Mouse (Mus musculus) heart, postnatal 36 days (tissue): ENCODE results near the gene Elmod3. TPM values are rescaled to one million over a fixed set of nuclear protein-coding genes. Genes with fewer than 3 reads are reported as not detected.
"Not testable (repeated sequence)": the region's sequence is repeated elsewhere in the genome, so short reads cannot be mapped to it uniquely, and the experiment has no call there.

Experiments
- DNase-seq, 2 experiments: peaks; one replicate each; pipeline ENCODE4 v3.0.0; 2021 to 2022
- intact Hi-C: fragments of 180-260 bp; cut with DNase I; formaldehyde crosslinking; loops from one replicate; pipeline ENCODE4 v1.15.1; 2025
- total RNA-seq, 2 experiments: library from RNA; stranded (reverse); gene quantifications; 2 replicates each; pipeline ENCODE4 v1.2.3; 2021

The Elmod3 gene
- total RNA-seq, 2 experiments from 2014 or later = 13.8 to 20.0 TPM

DNA sequence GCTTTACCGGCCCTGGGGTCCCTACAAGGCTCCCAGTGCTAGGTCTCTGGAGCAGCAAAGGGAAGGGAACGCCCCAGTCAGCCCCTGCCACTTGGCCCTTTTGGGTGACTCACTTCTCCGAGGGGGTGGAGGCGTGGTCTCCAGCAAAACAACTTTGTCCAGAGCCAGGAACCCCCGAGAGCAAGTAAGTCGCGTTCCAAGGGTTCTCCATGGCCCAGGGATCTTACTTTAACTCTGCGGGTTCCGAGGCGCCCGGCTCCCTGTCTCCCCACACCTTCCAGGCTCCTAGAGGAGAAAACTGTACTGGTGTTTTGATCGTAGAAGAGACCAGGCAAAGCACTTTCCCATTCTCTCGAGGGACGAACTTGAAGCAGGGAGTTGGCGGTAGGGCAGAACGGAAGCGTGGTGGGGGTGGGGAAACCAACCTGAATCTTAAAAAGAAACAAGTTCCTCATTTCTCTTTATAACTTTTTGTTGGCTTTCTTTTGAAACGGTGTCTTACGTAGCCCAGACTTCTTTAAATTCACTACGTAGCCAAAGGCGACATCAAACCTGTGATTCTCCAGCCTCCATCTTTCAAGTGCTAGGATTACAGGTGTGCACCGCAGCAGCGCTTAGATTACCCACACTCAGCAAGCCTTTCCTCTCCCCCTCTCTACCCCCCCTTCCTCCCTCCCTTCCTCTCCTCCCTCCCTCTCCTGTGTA lies 53.8 kb downstream of the Elmod3 start, which contains the start of gene Capg:
TSS of gene Capg (plus strand) at position 109 of the 705 bp plus-strand sequence.
- DNase-seq = peak; percentile 61 to 70
- intact Hi-C loops = no loop called here

DNA sequence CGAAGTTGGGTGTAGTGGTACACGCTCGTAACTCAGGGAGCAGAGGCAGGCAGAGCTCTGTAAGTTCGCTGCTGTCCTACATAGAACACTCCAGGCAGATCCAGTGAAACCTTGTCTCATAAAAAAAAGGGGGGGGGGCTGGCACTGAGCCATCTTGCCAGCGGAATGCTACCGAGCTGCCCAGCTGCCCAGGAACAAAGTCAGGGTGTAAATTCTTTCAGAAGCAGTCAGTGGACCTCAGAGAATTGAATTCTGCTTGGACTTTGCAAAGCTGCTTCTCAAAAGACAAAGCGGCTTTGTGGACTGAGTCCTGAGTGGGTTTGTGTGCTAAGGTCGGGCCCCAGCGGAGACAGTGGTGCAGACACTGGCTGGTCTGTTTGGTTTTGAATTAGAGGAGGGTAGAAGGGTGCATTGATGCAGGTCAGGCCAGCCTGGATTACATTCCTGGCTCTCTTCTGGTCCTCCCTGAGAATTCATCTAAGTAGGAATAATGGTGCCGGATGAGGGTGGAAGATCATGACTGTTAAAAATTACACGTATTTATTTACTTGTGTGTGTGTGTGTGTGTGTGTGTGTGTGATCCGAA lies 54.9 kb downstream of the Elmod3 start:
- DNase-seq = no peak
- intact Hi-C loops = no loop called here

DNA sequence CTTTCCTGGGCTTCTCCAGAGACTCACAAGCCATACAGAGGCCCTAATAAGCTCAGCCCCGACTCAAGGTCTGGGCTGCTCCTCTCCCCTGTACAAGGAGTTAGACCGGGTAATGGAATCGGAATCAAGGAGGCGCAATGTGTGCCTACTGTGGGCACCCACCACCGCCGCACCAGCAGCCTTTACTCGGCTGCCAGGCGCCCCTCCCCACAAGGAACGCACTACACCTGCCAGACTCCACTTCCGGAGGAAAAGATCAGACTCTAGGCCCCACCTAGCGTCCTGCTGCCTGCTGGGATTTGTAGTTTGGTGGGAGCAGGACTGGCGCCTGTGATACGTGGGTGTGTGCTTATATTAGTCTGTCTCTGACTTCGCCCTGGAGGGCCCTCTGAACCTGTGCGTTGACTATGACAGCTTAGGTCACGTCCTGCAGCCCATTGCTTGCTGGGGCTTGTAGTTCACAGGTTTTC lies 59.6 kb downstream of the Elmod3 start:
- peak; percentile 74 to 79 for DNase-seq
- intact Hi-C loops = loop anchor here (5.0 kb wide), 1 partner anchor 294 kb away; no protein-coding TSS in a partner anchor

DNA sequence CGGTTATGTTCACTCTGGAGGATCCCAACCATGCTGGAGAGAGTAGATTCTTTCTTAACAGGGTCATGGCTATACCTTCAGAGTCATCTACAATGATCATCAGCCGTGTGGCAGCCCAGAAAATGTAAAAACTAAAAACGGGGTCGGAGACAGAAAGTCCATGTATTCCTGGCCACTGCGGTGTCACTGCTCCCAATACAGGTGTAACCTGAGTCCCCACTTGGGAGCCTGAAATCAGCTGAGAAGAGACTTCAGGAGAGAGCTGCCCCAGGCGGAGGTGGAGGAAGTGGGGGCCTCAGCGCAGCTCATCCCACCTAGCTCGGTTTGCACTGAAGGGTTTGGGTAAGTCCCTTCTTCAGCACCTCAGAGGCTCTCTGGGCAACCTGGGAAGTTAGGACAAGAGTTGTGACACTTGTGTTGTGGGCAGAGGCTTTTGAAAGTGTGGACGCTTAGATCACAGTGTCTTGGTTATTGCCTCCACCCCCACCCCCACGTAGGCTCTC lies 60.2 kb downstream of the Elmod3 start:
- no peak for DNase-seq
- intact Hi-C loops = loop anchor here (5.0 kb wide), 1 partner anchor 294 kb away; no protein-coding TSS in a partner anchor

DNA sequence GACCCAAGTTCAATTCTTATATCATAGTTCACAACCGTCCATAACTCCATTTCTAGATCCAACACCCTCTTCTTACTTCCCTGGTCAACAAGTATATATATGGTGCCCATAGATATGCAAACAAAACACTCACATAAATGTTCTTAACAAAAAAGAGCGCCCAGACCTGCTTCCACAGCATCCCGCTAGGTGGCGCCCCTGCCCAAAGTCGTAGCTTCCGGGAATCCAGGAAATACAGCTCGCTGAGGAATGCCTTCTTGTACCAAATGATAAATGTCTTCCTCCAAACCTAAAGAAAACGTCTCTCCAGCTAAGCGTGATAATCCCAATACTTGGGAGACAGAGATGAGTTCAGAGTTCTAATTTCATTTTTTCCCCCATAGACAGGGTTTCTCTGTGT lies 63.0 kb downstream of the Elmod3 start:
- intact Hi-C loops = loop anchor here (1.0 to 5.0 kb wide), 3 partner anchors 31 to 297 kb away; partner anchors contain the start of gene Mat2a
- peak; percentile 83 to 88 for DNase-seq

DNA sequence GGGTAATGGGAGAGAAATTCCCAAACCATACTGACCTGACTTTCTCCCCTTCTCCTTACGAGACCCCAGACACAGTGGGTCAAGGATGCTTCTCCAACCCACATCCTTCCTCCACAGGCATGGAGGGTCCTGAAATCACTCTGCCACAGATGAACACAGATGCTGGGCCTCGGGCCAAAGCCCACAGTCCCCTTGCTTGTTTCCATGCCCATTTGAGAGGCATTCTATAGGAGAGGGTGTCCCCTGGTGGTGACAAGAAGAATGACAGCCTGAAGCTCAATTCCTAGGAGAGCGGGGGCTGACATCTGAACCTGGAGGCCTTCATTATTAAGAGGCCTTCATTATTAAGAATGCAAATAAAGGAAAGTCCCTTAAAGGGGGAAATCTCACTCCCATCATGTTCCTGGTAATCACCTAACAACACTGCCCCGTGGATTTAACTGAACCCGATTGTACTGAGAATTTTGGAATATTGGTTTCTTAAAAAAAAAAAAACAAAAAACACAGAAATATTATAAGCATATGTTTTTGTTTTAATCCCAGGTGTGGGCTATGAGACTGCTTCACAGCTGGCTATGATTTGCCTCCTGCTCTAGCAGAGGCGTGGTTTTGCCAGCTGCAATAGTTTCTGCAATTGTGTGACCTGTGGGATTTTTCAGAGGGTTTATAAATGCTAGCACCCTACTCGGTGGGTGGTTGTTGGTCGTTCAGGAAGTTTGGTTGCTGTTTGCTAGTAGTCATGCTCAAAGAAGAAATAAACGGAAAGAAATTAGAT lies 64.0 kb downstream of the Elmod3 start:
- peak; percentile 68 to 78 for DNase-seq
- intact Hi-C loops = loop anchor here (1.0 to 2.0 kb wide), 2 partner anchors 95 to 106 kb away; partner anchors contain the start of gene Mat2a

DNA sequence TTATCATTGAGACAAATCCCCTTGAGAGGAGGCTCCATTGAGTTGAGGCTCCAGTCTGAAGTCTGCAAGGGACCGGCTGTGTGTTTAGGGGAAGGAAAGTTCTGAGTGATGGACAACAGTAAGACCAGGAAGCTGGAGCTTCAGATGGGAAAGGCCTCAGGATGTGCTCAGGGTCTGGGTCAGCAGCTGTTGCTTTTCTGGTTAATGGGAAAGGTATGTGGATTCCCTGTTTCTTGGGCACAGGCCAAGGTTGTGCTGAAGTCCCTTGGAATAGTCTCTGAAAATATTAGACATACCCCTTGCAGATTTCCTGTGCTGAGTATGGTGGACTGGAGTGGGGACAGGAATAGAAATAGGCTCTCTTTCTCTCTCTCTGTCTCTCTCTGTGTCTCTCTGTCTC lies 64.7 kb downstream of the Elmod3 start:
- not testable (repeated sequence) for DNase-seq

DNA sequence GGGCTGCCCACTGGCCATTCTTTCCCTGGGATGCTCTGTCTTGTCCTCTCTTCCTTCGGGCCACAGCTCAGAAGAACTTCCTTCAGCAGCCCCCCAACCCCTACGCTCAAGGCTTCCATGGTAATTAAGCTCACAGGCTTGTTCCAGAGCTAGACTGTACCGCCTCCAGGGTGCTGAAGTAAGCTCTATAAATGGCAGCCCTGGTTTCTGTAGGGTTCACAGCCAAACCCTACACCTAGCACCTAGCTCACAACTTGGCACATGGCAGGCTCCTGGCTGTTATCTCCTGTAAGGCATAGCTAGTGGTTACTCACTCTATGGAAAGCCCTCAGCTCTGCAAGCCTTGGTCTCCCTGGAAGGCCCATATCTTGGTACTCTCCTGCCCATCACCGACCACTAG lies 65.6 kb downstream of the Elmod3 start:
- intact Hi-C loops = no loop called here
- DNase-seq = no peak

More for the DNA sequence above, 64.7 kb downstream of the Elmod3 start:
- intact Hi-C loops = not testable (repeated sequence)

DNA sequence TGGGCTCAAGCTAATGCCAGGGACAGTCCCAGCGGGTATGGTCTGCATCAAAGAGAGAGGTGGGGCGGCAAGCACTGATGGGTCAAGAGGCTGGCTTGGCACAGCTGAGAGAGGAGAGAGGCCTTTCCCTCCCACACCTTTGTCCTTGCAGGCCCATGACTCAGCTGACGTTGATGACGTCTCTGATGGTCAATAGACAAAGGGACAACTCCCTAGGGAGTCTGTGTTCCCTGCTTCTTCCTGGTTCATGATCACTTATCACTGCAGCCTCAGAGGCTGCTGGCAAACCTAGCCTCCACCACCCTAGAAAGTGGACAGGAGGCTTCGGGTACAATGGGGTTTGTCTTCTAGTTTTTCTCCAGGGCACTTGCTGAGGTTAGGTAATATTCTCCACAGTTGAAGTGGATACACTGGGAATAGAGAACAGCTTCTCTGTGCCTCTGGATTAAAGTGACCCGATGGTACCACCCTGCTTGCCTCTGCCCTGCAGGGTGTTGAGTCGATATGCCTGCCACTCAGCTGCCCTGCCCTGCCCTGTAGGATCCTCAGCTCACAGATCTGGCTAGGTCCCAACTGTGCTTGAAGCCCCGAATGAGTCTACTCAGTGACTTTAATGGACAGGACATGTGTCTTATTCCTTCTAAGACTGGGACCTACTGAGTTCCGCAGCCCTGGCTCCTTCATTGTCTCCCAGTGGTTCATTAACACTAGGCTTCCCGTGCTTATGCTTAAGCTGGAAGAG lies 69.6 kb downstream of the Elmod3 start:
- peak; percentile 34 to 42 for DNase-seq
- intact Hi-C loops = loop anchor here (5.0 kb wide), 1 partner anchor 36 kb away; no protein-coding TSS in a partner anchor

DNA sequence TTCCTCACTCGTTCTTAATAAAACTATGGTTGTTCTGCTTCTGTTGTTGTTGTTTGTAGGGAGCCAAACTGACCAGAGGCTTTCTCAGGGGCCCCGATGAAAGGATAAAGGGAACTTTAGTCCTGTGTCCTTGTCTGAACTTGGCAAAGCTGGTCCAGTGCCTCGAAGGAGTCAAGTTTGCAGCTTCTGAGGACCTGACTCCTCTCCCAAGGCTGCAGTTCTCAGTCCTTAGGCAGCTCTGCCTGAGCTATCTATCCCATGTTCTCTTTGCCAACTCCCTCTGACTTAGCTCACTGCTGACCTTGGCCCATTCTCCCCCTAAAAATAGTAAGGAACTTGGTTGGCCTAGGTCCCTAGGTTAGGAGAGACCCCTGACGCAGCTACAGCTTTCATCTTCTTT lies 71.1 kb downstream of the Elmod3 start:
- no peak for DNase-seq
- intact Hi-C loops = loop anchor here (5.0 kb wide), 1 partner anchor 35 kb away; no protein-coding TSS in a partner anchor

DNA sequence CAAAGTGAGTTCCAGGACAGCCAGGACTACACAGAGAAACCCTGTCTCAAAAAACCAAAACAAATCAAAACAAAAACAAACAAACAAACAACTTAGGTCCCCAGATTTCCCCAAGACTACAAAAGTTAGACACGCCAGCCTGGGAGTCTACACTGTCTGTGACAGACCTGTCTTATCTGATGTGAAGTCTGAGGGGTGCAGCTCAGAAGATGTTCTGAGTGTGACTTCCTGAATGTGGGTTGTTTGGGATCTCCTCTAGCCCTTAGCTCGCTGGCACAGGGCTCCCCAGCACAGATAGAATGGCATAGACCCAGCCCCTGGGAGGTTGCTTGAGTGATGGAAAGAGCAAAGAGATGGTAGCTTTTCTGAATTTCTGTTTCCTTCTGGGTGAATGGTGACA lies 74.1 kb downstream of the Elmod3 start:
- intact Hi-C loops = no loop called here
- no peak for DNase-seq

DNA sequence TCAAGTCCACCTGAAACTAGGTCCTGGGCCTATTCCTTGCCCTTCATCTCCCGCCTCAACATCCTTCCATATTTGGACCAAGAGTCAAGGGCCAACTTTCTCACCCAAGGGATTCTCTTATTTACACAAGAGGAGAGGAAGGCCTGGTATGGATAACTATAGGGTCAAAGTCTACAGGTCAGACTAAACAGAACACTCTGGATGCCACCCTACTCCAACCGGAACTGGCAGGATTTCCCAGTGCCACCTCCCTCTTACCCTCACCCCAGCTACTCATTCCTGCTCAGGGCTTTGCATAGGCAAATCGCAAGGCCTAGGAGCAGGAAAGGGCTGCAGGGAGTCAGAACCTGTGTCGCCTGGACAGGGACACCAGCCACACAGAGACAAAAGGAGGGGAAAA lies 75.0 kb downstream of the Elmod3 start:
- DNase-seq = no peak
- intact Hi-C loops = no loop called here

DNA sequence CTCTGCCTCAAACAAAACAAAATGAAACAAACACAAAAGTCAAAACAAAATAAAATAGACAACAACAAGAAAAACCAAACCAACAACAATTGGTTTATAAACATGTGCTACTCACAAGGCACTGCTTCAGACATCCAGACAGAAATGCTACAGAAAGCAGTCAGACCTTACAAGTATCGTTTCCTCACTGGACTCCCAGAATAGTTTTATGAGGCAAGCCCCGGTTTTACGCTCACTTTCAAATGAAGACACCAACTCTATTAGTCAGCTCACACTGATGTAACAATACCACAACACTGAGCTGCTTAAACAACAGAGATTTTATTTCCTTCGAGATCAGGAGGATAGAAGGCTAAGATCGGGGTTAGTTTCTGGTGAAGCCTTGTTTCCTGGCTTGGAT lies 75.9 kb downstream of the Elmod3 start:
- intact Hi-C loops = no loop called here
- DNase-seq = no peak

DNA sequence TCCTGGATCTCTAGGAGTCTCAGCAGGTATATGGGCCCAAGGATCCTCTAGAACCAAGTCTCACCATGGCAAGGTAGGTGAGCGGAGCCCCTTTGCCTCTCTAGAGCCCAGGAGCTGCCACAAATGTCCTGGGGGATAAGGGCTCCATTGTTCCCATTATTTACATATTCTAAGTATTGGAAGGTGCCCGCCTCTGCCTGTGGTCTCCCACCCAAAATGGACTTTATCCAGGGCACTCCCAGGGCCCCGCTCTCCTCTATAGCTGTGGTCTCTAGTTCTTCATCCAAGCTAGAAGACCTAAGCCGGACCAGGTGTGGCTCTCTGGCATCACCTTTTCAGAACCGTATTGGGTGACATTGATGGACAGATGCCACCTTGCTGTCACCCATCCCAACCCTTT lies 76.6 kb downstream of the Elmod3 start, which contains the start of gene Sh2d6:
TSS of gene Sh2d6 (minus strand) at position 101 of the 400 bp plus-strand sequence.
- intact Hi-C loops = no loop called here
- DNase-seq = no peak

DNA sequence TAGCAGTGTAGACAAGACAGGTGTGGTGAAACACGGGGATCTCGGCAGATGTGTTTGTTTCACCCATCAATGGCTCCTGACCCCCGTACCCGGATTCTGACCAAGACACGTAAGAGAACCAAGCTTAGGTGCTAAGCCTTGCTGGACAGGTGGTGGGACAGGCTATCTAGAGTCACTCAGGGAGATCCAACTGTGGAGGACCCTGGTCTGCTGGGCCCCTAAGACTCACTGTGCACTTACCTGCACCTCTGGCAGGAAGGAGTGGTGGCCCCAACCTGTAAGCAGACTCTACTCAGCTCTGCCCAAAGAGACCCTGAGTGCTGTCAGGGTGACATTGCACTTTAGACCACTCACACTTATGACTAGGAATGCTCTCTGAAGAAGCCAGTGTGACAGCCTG lies 77.3 kb downstream of the Elmod3 start:
- intact Hi-C loops = no loop called here

DNA sequence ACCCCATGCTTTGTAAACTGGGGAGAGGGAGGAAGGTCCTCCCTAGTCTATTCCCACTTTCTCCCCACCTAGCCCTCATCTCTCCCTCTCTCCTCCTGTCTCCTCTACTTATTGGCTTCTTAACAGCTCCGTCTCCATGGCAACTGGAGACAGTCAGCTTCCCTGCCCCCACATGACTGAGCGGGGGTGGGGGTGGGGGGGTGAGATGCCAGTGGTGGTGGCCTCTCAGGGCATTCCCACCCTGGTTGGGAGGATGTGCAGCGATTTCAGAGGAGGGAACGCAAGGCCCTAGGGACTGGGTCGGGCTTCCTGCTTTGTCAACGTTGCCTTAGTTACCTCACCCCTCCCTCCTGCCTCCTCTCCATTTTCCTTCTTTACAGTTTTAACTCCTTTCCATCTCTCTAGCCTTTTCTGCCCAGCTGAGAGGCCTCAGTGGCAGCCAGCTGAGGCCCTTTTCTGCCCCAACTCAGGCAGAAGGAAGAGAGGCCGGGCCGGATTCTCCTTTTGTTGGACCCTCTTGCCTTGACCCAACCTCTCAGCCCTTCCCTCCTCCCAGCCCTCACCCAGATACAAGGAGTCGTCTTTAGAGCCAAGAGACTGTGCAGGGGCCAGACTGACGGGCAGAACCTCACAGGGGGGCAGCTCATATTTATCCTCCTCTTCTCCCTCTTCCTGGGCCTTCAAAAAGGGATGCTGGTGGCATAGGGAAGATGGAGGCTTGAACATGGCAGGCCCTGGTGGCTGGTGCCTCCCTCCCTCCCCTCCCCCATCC lies 78.1 kb downstream of the Elmod3 start:
- intact Hi-C loops = no loop called here
- DNase-seq = peak; percentile 55 to 57

More for the DNA sequence above, 77.3 kb downstream of the Elmod3 start:
- DNase-seq = no peak

DNA sequence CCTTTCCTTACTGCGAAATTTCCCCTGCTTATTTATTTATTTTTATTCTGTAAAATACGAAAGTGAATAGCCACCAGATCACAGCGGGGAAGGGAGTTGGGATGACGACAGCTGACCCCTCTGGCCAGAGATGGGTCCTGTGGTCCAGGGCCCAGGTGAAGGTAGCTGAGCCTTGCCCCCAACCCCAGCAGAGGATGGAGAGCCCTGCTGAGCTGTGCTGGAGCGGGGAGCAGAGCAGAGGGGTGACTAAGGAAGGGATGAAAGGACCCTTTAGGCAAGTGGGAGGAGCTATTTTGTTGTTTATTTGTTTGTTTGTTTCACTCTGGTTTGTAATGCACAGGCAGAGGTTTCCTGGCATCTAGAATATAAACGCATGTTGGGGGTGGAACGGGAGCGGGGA lies 78.9 kb downstream of the Elmod3 start:
- intact Hi-C loops = no loop called here
- no peak for DNase-seq

DNA sequence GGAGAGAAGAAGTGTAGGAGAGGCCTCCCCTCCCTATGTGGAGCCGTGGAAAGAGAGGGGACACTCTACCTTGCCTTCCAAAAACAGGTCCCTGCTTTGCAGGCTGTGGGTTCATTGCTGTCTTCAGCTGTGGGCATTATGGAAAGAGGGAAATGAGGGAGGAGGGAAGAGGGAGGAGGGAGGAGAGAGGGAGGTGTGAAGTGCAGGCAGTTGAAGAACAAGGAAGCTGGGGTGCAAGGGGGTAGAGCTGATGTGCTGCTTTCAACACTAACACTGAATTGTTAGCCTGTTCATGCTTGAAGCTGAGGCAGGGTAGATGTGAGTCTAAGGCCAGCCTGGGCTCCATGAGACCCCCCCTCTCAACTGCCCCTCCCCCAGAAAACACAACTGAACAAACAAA lies 79.4 kb downstream of the Elmod3 start:
- intact Hi-C loops = no loop called here
- DNase-seq = no peak
